Mouse (Mus musculus) testis, adult 2 months (tissue): ENCODE results near the gene Farp1. TPM values are rescaled to one million over a fixed set of nuclear protein-coding genes. Genes with fewer than 3 reads are reported as not detected.

Source experiments
- H3K27ac ChIP-seq: fragments of 200-500 bp; 2 replicates; pipeline ENCODE4 v1.5.1; 2012; ENCODE audit warnings: low read depth, low read length; ENCODE audit not compliant: control insufficient read depth, insufficient read depth
- H3K27me3 ChIP-seq: fragments of 200-500 bp; 2 replicates; pipeline ENCODE4 v1.6.1; 2012; ENCODE audit warnings: mild to moderate bottlenecking, low read length, moderate library complexity; ENCODE audit not compliant: control insufficient read depth, insufficient read depth
- H3K36me3 ChIP-seq: fragments of 200-500 bp; 2 replicates; pipeline ENCODE4 v1.6.1; 2012; ENCODE audit warnings: mild to moderate bottlenecking, low read length; ENCODE audit not compliant: control insufficient read depth, insufficient read depth
- H3K4me1 ChIP-seq: fragments of 200-500 bp; 2 replicates; pipeline ENCODE4 v1.6.1; 2012; ENCODE audit warnings: low read length; ENCODE audit not compliant: control insufficient read depth, insufficient read depth
- H3K4me3 ChIP-seq: fragments of 200-500 bp; 2 replicates; pipeline ENCODE4 v1.5.1; 2012; ENCODE audit warnings: low read depth, mild to moderate bottlenecking, low read length, moderate library complexity, mixed read lengths; ENCODE audit not compliant: control insufficient read depth
- CTCF ChIP-seq: fragments of 200-500 bp; IDR thresholded peaks from 2 replicates; pipeline ENCODE4 v1.5.1; 2012; ENCODE audit warnings: low read depth, mild to moderate bottlenecking, inconsistent platforms, low read length, moderate library complexity; ENCODE audit not compliant: control insufficient read depth, insufficient read depth, insufficient replicate concordance
- POLR2A ChIP-seq: fragments of 200-500 bp; IDR thresholded peaks from 2 replicates; pipeline ENCODE4 v1.6.1; 2012; ENCODE audit warnings: low read depth, mild to moderate bottlenecking, inconsistent platforms, low read length, moderate library complexity; ENCODE audit not compliant: control insufficient read depth
- polyA plus RNA-seq: library from polyadenylated mRNA; depleted of rRNA; stranded (reverse); fragments of >200 nt; gene quantifications from 2 replicates; pipeline ENCODE4 v1.2.3, GENCODE M21; 2012

Farp1 gene
- polyA plus RNA-seq, 1 experiment: 1.4 TPM

DNA sequence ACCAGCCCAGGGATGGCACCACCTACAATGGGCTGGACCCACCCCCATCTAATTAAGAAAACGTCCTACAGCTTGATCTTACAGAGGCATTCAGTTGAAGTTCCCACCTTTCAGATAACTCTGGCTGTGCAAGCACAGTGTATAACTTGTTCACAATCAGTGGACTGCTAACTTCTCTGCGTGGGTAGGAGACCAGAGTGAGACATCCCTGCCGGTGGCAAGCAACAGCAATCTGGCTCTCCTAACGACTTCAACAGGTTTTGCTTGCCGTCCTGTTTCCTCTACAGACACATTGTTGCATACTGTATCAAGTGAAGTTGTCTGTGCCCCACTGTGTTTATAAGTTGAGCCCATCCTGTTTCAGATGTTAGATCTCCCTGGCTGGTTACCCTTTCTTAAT, 45.7 kb downstream of the Farp1 start:
- Histone ChIP-seq H3K4me1 (no peaks in the 10 kb centered on the region), H3K27ac (no peak overlapping the region), H3K36me3 (no peaks in the 10 kb centered on the region), H3K4me3 (no peak overlapping the region), H3K27me3 (no peaks in the 10 kb centered on the region)
- TF ChIP-seq CTCF (no peak), POLR2A (no peak)

DNA sequence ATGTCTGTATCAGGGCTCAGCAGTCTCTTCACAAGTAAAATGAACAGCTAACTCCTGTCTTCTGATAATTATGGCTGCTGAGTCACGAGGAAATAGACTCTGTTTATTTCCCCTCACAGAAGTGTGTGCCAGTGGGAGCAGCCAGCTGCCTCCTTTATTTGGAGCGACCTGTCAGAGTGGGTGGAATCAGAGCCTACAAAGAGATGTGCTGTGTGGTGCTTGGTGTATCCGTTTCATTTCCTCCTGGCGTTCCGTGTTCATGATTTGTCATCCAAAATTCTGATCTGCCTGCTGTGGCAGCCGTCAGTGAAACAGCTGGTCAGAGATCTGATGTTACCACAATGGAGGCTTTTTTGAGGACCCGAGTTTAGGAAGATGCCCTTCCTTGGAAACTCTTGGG, 47.3 kb downstream of the Farp1 start:
- no peak overlapping the region for H3K27ac ChIP-seq
- no peaks in the 10 kb centered on the region for H3K27me3 ChIP-seq
- no peaks in the 10 kb centered on the region for H3K36me3 ChIP-seq
- H3K4me3 ChIP-seq: no peak overlapping the region
- H3K4me1 ChIP-seq: no peaks in the 10 kb centered on the region
- TF ChIP-seq CTCF: no peak
- no peak for TF ChIP-seq POLR2A

DNA sequence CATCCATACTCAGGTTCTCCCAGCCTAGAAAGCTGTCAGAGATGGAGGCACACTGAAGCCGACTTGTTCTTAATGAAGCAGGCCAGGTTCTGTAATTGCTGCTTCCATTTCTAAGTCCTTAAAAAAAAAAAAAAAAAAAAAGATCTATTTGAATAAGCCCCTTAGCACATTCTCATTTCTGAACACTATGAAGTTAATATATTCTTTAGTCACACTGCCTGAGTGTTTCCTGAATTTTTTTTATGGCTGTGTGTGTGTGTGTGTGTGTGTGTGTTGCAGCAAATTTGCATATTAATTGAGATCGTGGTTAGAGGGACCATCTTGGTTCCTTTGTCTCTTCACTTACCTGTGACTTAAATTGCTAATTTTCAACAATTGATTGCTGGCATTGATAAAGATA, 47.8 kb downstream of the Farp1 start:
- H3K27me3 ChIP-seq: no peaks in the 10 kb centered on the region
- no peak overlapping the region for H3K4me3 ChIP-seq
- TF ChIP-seq POLR2A (no peak), CTCF (no peak)
- H3K36me3 ChIP-seq: no peaks in the 10 kb centered on the region
- no peaks in the 10 kb centered on the region for H3K4me1 ChIP-seq
- no peak overlapping the region for H3K27ac ChIP-seq

DNA sequence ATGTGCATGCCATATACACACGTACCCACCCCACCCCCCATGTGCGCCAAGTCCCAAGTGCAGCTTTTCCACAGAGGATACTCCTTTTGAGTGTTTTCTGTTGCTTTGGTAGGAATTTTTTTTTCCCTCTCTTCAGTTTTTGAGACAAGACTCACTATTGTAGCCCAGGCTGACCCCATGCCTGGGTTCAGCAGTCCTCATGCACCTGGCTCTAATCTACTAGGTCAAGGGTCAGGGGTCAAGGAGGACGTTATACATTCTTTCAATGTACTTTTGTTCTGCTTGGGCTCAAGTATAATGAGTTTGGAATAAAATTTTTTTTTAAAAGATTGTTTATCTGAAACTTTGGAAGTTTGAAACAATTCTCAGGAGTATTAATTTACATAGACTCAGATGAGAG, 48.4 kb downstream of the Farp1 start:
- no peaks in the 10 kb centered on the region for H3K4me1 ChIP-seq
- H3K27me3 ChIP-seq: no peaks in the 10 kb centered on the region
- no peak overlapping the region for H3K4me3 ChIP-seq
- no peak overlapping the region for H3K27ac ChIP-seq
- no peaks in the 10 kb centered on the region for H3K36me3 ChIP-seq
- TF ChIP-seq POLR2A (no peak), CTCF (no peak)

DNA sequence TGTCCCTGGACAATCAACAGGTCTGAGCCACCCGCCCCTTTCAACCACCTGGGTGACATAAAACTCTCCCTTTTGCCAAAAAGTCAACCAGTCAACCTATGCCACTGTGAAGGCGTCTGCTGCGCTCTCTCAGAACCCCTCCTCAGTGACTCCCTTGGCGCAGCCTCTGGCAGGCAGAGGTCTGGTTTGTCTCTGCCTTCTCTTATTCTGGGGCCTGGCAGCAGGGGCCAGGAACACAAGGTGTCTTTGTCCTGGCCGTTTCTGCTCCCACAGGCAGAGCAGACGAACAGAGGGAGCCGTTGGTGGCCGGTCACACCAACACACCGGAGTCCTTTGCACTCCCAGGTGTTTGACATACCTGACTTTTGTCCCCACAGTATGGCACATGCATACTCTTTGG, 57.5 kb downstream of the Farp1 start:
- H3K4me1 ChIP-seq: no peaks in the 10 kb centered on the region
- H3K4me3 ChIP-seq: no peak overlapping the region
- no peaks in the 10 kb centered on the region for H3K27me3 ChIP-seq
- no peak overlapping the region for H3K27ac ChIP-seq
- no peaks in the 10 kb centered on the region for H3K36me3 ChIP-seq
- no peak for TF ChIP-seq CTCF
- TF ChIP-seq POLR2A: no peak

DNA sequence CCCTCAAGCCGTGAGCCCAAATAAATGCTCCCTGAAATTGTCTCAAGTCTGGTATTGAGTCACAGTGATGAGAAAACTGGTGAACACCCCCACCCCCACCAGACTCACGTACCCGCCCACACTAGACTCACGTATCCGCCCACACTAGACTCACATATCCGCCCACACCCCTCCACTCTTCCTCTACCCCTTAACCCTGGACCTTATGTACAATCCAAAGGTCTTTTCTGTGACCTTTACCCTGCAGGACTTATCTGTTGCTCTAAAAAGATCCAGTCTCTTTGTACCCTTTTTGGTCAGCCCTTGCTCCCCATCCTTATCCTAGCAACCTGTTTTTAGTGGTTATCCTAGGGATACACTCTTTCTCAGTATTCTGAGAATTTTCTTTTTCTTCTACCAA, 58.9 kb downstream of the Farp1 start:
- Histone ChIP-seq H3K36me3 (no peaks in the 10 kb centered on the region), H3K27me3 (no peaks in the 10 kb centered on the region), H3K4me3 (no peak overlapping the region), H3K4me1 (no peaks in the 10 kb centered on the region), H3K27ac (no peak overlapping the region)
- TF ChIP-seq CTCF (no peak), POLR2A (no peak)

DNA sequence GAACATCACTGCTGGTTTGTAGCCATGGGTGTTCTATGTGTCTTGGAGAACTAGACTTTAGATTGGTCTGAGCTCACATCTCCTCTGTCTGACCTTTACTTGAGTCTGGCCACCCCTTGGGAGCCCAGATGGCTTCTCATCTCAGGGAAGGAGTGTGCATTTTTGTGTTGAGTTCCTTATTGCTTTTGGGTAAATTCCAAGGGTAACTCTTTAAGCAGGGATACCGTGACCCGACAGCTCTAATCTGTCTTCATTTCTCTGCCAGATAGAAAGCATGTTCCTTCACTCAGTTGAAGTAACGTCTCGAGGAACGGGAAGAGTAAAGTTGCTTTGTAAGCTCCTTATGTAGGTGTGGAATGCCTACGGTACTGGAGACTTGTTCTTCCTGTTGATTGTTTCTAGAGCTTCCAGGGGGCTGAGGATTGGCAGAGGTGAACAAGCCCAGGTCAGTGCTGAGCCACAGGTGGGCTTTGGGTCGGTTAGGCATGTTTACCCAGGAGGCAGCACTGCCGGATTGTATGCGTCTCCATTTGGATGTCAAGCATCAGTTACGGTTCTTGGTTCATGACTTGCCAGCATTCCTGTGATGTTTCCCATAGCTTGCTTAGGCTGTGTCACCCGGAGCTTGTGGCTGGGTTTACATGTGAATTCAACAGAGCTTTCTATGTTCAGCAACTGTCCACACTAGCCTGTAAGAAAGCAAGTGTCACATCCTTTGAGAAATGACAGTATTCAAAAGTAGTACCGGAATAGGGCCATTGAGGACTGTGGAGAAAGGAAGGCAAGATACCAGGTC, 62.8 kb downstream of the Farp1 start:
- TF ChIP-seq CTCF: no peak
- TF ChIP-seq POLR2A: no peak
- Histone ChIP-seq H3K4me3 (no peak overlapping the region), H3K27ac (no peak overlapping the region), H3K4me1 (no peaks in the 10 kb centered on the region), H3K27me3 (no peaks in the 10 kb centered on the region), H3K36me3 (no peaks in the 10 kb centered on the region)

DNA sequence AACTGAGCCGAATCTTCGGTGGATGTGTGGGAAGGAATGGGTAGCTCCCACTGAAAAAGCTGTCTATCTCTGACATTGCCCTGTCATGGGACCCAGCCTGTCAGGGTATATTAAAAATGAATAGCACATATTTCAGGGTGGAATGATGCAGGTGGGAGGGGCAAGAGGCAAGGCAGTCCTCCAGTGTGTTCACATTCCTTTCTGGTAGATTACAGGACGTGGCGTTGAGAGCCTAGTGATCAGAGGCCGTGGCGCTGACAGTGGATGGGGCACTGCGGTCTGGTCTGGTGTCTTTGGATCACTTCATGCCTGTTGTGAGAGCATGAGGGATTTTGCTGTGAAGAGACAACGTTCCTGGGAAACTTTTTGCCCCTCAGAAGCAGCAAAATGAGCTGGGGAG, 64.1 kb downstream of the Farp1 start:
- no peaks in the 10 kb centered on the region for H3K36me3 ChIP-seq
- TF ChIP-seq CTCF: no peak
- no peak for TF ChIP-seq POLR2A
- H3K4me3 ChIP-seq: no peak overlapping the region
- no peak overlapping the region for H3K27ac ChIP-seq
- no peaks in the 10 kb centered on the region for H3K27me3 ChIP-seq
- H3K4me1 ChIP-seq: no peaks in the 10 kb centered on the region
